Mouse (Mus musculus) liver, adult 2 months (tissue): ENCODE measurements around the gene Nqo1. TPM values are rescaled to one million over a fixed set of nuclear protein-coding genes. Genes with fewer than 3 reads are reported as not detected.

Source experiments
- DNase-seq: peaks from one replicate; pipeline ENCODE4 v3.0.0-alpha.2; 2011; ENCODE audit warnings: low read depth, low spot score; ENCODE audit errors: extremely low read depth
- H3K27ac ChIP-seq: fragments of 200-500 bp; replicated peaks from 2 replicates; pipeline ENCODE4 v1.5.1; 2012; ENCODE audit warnings: low read depth, mild to moderate bottlenecking, control low read depth, inconsistent platforms, low read length; ENCODE audit not compliant: insufficient read depth
- H3K27me3 ChIP-seq: fragments of 200-500 bp; 2 replicates; pipeline ENCODE4 v1.6.1; 2012; ENCODE audit warnings: mild to moderate bottlenecking, moderate library complexity, low read length, inconsistent platforms; ENCODE audit not compliant: control insufficient read depth, insufficient read depth
- H3K36me3 ChIP-seq: fragments of 200-500 bp; 2 replicates; pipeline ENCODE4 v1.6.1; 2012; ENCODE audit warnings: low read length, inconsistent platforms; ENCODE audit not compliant: control insufficient read depth, insufficient read depth
- H3K4me1 ChIP-seq: fragments of 200-500 bp; 2 replicates; pipeline ENCODE4 v1.6.1; 2011; ENCODE audit warnings: low read length; ENCODE audit not compliant: control insufficient read depth, insufficient read depth
- H3K4me3 ChIP-seq: fragments of 200-500 bp; 2 replicates; pipeline ENCODE4 v1.5.1; 2011; ENCODE audit warnings: low read depth, mild to moderate bottlenecking, control low read depth, low read length, moderate library complexity; ENCODE audit not compliant: insufficient read depth
- H3K79me2 ChIP-seq: fragments of 200-500 bp; 2 replicates; pipeline ENCODE4 v1.6.1; 2012; ENCODE audit warnings: inconsistent platforms, mild to moderate bottlenecking, low read length, moderate library complexity; ENCODE audit not compliant: control insufficient read depth, insufficient read depth
- H3K9ac ChIP-seq: fragments of 200-500 bp; 2 replicates; pipeline ENCODE4 v1.6.1; 2012; ENCODE audit warnings: low read depth, mild to moderate bottlenecking, control low read depth, inconsistent platforms, low read length
- CTCF ChIP-seq: fragments of 200-500 bp; IDR thresholded peaks from 2 replicates; pipeline ENCODE4 v1.5.1; 2011; ENCODE audit warnings: low read depth, low read length, control low read depth
- POLR2A ChIP-seq: fragments of 200-500 bp; IDR thresholded peaks from 2 replicates; pipeline ENCODE4 v1.6.1; 2011; ENCODE audit warnings: low read length, control low read depth; ENCODE audit not compliant: insufficient read depth; ENCODE audit errors: extremely low read depth
- WGBS: fragments of 180-500 bp; shearing (Covaris S2); methylation state at CpG from one replicate; pipeline ENCODE4 v1.1.7; 2018; 5-methylcytosine and 5-hydroxymethylcytosine counted together
- polyA plus RNA-seq: library from polyadenylated mRNA; depleted of rRNA; stranded (reverse); fragments of >200 nt; gene quantifications from 2 replicates; pipeline ENCODE4 v1.2.3, GENCODE M21; 2012
- total RNA-seq: library from RNA; depleted of rRNA; stranded (reverse); fragments of >200 nt; gene quantifications from 2 replicates; pipeline ENCODE4 v1.2.3, GENCODE M21; 2014

The Nqo1 gene
- total and polyA plus RNA-seq, 2 experiments, result 13.8 to 20.0 TPM

GRCm38 (mm10) chr8:107391136-107391516, 11.9 kb downstream of the Nqo1 start:
- Histone ChIP-seq H3K27me3 (no peaks in the 10 kb centered on the region), H3K4me3 (no peak overlapping the region), H3K36me3 (no peaks in the 10 kb centered on the region), H3K9ac (no peak overlapping the region), H3K4me1 (no peaks in the 10 kb centered on the region), H3K79me2 (no peaks in the 10 kb centered on the region), H3K27ac (no peak overlapping the region)
- WGBS, result 74% methylated on average over 4 of the region's 4 CpGs
- DNase-seq, result no peak
- TF ChIP-seq POLR2A (no peak), CTCF (no peak)

- 94% methylated on average over 16 of the region's 16 CpGs for WGBS
- TF ChIP-seq CTCF (no peak), POLR2A (no peak)
- DNase-seq, result no peak
Observed at GRCm38 (mm10) chr8:107390476-107391135, 12.4 kb downstream of the Nqo1 start.

GRCm38 (mm10) chr8:107389557-107389956, 13.4 kb downstream of the Nqo1 start:
- 35% methylated on average over 8 of the region's 8 CpGs for WGBS
- no peak for TF ChIP-seq POLR2A
- TF ChIP-seq CTCF, result no peak
- H3K4me1 ChIP-seq, result no peaks in the 10 kb centered on the region
- peak; percentile 31 for DNase-seq
- H3K27ac ChIP-seq, result no peak overlapping the region
- no peak overlapping the region for H3K4me3 ChIP-seq
- H3K79me2 ChIP-seq, result no peaks in the 10 kb centered on the region
- no peaks in the 10 kb centered on the region for H3K36me3 ChIP-seq
- H3K9ac ChIP-seq, result no peak overlapping the region
- no peaks in the 10 kb centered on the region for H3K27me3 ChIP-seq

More at GRCm38 (mm10) chr8:107390476-107391135, 12.4 kb downstream of the Nqo1 start:
- H3K9ac ChIP-seq, result no peak overlapping the region
- no peak overlapping the region for H3K4me3 ChIP-seq
- no peaks in the 10 kb centered on the region for H3K4me1 ChIP-seq
- H3K27ac ChIP-seq, result no peak overlapping the region
- H3K79me2 ChIP-seq, result no peaks in the 10 kb centered on the region
- no peaks in the 10 kb centered on the region for H3K27me3 ChIP-seq
- no peaks in the 10 kb centered on the region for H3K36me3 ChIP-seq

- TF ChIP-seq POLR2A (no peak), CTCF (peak; percentile 36)
- peak; percentile 21 for DNase-seq
Observed at GRCm38 (mm10) chr8:107387861-107388260, 15.1 kb downstream of the Nqo1 start.

GRCm38 (mm10) chr8:107386642-107387041, 16.4 kb downstream of the Nqo1 start:
- no peak overlapping the region for H3K27ac ChIP-seq
- TF ChIP-seq CTCF, result peak; percentile 43
- no peak for TF ChIP-seq POLR2A
- H3K4me1 ChIP-seq, result no peaks in the 10 kb centered on the region
- DNase-seq, result peak; percentile 45
- no peaks in the 10 kb centered on the region for H3K79me2 ChIP-seq
- WGBS, result 30% methylated on average over 3 of the region's 3 CpGs
- H3K27me3 ChIP-seq, result no peaks in the 10 kb centered on the region
- no peak overlapping the region for H3K4me3 ChIP-seq
- H3K36me3 ChIP-seq, result no peaks in the 10 kb centered on the region
- no peak overlapping the region for H3K9ac ChIP-seq

More at GRCm38 (mm10) chr8:107387861-107388260, 15.1 kb downstream of the Nqo1 start:
- 64% methylated on average over 5 of the region's 5 CpGs for WGBS
- H3K79me2 ChIP-seq, result no peaks in the 10 kb centered on the region
- no peaks in the 10 kb centered on the region for H3K27me3 ChIP-seq
- H3K36me3 ChIP-seq, result no peaks in the 10 kb centered on the region
- no peaks in the 10 kb centered on the region for H3K4me1 ChIP-seq
- H3K9ac ChIP-seq, result no peak overlapping the region
- no peak overlapping the region for H3K27ac ChIP-seq
- no peak overlapping the region for H3K4me3 ChIP-seq

GRCm38 (mm10) chr8:107386171-107386570, 16.8 kb downstream of the Nqo1 start:
- DNase-seq, result no peak
- WGBS, result 49% methylated on average over 5 of the region's 5 CpGs
- Histone ChIP-seq H3K27me3 (no peaks in the 10 kb centered on the region), H3K27ac (no peak overlapping the region), H3K9ac (no peak overlapping the region), H3K36me3 (no peaks in the 10 kb centered on the region), H3K4me3 (no peak overlapping the region), H3K79me2 (no peaks in the 10 kb centered on the region), H3K4me1 (no peaks in the 10 kb centered on the region)
- TF ChIP-seq POLR2A, result no peak
- no peak for TF ChIP-seq CTCF
